Mouse (Mus musculus) CD4-positive, CD25-positive, alpha-beta regulatory T cell, adult 4 months (primary cell): Measurements from ENCODE around the gene Zfp985. TPM values are rescaled to one million over a fixed set of nuclear protein-coding genes. Genes with fewer than 3 reads are reported as not detected.
"Not testable (repeated sequence)": the region's sequence is repeated elsewhere in the genome, so short reads cannot be mapped to it uniquely, and the experiment has no call there.

ENCODE experiments used
- ATAC-seq: one replicate; pipeline ENCODE4 v1.8.0; 2017
- polyA plus RNA-seq, 2 experiments: library from polyadenylated mRNA; unstranded; fragments of 100-300 nt; shearing (Covaris generic); gene quantifications; one replicate each; pipeline ENCODE4 v1.2.1; 2017

Gene Zfp985
- polyA plus RNA-seq, 2 experiments from 2014 or later = 0.57 to 1.3 TPM

DNA sequence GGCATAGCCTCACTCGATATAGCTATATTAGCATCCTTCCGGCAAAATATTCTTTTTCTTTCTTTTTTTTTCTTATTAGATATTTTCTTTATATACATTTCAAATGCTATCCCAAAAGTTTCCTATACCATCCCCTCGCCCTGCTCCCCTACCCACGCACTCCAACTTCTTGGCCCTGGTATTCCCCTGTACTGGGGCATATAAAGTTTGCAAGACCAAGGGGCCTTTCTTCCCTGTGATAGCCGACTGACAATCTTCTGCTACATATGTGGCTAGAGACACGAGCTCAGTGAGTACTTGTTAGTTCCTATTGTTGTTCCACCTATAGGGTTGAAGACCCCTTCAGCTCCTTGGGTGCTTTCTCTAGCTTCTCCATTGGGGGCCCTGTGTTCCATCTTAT lies 53.4 kb downstream of the Zfp985 start:
- ATAC-seq = not testable (repeated sequence)

DNA sequence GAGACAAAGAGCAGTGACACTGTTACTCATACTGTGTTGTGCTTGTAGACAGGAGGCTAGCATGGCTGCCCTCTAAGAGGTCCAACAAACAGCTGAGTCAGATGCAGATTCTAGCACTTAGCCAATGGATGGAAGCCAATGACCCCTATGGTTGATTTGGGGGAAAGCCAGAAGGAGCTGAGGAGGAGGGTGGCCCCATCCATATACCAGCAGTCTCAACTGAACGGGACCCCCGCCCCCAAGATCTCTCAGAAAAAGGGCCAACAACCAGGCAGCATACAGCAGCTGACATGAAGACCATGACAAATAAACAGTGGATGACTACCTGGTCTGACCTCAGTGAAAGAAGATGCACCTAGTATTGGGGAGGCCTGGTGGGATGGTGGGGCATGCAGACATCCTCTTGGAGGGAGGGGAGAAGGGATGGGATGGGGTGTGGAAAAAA lies 80.8 kb downstream of the Zfp985 start:
- not testable (repeated sequence) for ATAC-seq

Other genes with a start within 250 kb of the Zfp985 start
- gene Zfp988, start 247.6 kb upstream of the Zfp985 start, polyA plus RNA-seq = 1 to 10 TPM in 1 of 2 experiments, under 1 TPM in 1; 0.61 to 1.1 TPM
- gene Zfp978, start 192.0 kb upstream of the Zfp985 start, polyA plus RNA-seq = not detected
- under 1 TPM; 0.52 to 0.77 TPM for gene Zfp982, start 60.9 kb upstream of the Zfp985 start, polyA plus RNA-seq
- gene Gm16503, start 13.1 kb upstream of the Zfp985 start, polyA plus RNA-seq = under 1 TPM; 0.18 to 0.19 TPM
- gene Zfp979, start 89.2 kb downstream of the Zfp985 start, polyA plus RNA-seq = under 1 TPM in 1 of 2 experiments, not detected in 1; 0.31 TPM
- gene Zfp534, start 149.3 kb downstream of the Zfp985 start, polyA plus RNA-seq = under 1 TPM in 1 of 2 experiments, not detected in 1; 0.35 TPM